Mouse (Mus musculus) thymus, adult 18-20 months (tissue): ENCODE results near the gene Fscn2.

Source experiments
- DNase-seq, 2 experiments: peaks; one replicate each; pipeline ENCODE4 v3.0.0; 2022; ENCODE audit warnings: mixed read lengths in 2 of 2

Gene Fscn2

GRCm38 (mm10) chr11:120360062-120360461 is 1.3 kb upstream of the Fscn2 start:
- no peak for DNase-seq

DNA sequence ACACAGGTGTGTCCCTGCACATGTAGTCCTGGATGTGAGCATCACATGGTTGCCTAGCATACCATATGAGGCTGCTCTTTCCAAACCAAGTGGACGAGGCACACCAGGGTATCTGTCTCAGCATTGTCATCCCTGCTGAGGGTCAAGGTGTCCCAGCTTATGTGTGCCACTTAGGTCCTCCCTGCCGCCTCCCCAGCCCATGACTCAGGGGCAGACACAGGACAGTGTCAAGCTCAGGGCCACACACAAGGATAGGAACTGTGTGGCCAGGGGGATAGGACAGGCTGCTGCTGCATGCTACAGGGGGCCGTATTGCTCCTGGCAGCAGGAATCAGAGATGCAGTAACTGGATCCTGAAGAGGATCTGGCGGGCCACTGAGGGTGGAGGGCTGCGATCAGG is 579 bp upstream of the Fscn2 start:
- DNase-seq = no peak

DNA sequence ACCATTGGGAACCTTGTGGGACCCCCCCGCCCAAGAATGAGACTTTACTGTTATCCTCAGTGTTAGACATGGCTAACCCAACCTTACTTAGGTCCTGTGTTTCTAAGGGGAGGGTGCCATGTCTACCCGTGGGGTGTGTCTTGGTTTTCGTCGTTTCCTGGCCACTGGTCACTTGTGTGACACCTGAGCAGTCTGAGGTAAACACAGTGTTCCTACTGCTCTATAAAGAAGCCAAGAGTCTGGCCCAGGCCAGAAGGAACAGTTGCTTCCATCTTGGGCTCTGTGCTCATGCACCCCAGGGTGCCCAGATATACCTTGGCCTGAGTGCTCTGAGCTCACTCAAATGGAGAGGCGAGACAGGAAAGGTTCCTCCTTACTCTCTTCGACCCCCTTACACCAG is 1.6 kb downstream of the Fscn2 start:
- no peak for DNase-seq

DNA sequence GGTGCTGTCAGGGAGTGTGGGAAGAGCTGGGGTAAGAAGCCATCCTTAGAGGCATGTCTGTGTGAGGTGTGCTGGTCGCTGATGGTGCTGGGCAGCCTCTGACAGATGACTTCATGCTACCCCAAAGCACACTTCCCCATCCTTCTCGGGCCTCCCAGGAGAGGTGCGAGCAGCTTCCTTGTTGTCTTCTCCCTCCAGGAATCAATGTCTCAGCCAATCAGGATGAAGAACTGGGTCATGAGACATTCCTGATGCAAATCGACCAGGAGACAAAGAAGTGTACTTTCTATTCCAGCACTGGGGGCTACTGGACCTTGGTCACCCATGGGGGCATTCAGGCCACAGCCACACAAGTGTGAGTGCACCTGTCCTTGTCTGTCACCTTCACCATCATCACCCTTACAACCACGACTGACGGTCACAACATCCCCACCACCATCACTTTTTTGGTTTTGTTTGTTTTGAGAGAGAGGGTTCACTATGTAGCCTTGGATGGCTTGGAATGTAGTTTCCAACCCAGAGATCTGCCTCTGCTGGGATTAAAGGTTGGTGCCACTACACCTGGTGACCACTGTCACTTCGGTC is 5.2 kb downstream of the Fscn2 start:
- DNase-seq = no peak

DNA sequence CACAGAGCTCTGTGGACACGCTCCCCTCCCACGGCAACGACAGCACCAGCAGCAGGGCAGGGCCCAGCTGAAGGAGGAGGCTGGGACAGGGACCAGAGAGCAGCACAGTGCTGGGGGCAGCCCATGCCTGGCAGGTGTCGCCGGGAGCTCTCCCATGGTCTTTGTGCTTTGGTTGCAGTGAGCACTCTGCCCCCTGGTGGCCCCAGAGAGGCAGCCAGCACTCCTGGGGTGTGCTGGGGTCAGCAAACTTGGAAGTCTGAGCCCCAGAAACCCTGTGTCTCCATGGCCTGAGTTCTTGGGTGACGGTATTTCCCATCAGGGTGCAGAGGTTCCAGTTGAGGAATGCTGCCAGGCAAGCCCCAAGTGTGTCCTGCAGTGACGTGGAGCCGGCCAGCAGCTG is 8.3 kb downstream of the Fscn2 start:
- DNase-seq = peak; percentile 48 to 53

- no peak for DNase-seq
Observed at GRCm38 (mm10) chr11:120373025-120373424, 11.7 kb downstream of the Fscn2 start.

DNA sequence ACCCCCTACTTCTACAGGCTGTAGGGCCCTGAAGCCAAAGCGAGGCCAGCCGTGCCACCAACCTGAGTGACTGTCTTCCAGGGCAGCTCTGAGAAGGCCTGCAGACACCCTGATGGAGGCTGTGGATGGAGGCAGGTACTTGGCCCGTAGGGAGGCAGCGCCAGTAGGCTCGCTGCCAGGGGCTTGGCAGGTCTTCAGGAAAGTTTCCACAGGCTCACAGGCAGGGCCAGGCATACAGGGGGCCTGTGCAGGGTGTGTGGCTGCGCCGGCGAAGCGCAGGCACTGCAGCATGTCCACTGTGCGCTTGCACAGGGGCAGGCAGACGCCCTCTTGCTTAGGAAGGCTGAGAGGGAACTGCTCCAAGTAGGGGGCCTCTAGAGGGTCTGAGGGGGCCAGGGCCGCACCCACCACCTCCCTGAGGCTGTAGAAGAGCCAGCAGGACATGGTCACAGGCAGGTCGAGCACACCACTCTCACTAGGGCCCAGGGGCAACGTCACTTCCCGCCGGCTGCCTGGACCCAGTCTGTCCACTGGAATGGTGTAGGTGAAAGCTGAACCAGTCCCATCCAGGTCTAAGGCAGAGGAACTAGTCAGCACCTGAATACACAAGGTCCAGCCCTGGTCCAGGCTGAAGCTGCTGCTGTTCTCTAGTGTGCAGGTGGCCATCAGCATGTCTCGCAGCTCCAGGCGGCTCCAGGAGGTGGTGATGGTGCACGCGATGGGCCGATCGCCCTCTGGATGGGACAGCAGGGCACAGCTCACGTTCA is 12.7 kb downstream of the Fscn2 start:
- DNase-seq = no peak

GRCm38 (mm10) chr11:120375324-120375723 is 14.0 kb downstream of the Fscn2 start:
- no peak for DNase-seq

DNA sequence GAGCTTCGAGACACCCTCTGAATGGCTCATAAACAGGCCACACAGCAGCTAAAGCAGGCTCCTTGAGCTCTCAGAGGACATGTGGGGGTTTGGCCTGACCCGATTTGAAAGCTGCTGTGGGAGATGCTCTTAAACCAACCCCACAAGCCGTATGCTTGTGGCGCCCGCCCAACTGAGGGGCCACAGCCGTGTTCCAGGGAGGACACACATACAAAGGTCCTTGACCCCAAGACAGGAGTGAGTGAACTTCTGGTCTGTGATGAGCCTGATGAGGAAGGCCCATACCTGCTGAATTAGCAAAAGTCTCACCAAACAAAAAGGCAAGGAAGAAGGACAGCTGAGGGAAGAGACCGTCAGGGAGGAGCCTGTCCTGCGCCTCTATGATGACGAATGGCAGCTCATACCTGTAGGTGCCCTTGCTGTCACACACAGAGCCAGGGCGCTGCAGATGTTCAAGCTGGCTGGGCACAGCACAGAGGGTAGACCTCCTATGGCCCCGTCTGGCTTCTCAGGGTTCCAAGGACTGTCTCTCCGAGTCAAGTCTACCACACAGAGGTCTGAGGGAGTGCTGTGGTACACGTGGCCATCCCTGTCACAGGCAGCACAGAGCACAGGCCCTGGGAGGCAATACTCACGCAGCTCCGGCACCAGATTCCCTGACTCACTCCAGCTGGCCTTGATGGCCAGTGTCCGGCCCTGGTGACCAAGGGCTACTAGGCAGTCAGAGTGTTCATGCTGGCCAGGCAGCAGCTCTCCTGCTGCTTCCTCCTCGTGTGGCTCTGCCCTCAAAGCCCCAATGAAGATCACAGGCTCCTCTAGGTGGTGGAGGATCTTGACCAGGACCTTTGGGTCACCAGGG is 15.2 kb downstream of the Fscn2 start:
- DNase-seq = no peak

DNA sequence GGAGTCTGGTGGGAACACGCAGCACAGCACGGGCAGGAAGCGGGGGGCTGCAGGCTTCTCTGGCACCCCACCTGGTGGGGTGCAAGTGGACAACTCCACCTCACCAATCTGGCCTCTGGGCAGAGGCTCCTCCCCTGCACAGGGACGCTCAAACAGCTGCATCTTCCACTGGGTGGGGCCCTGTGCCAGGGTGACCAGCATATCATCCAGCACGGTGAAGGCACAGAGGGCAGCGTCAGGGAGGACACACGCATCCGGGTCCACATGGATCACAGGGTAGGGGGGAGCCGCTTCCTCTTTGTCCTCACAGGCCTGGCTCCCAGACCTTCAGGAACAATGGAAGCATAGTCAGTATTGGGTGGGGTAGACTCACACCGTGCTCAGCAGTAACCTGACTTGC is 16.0 kb downstream of the Fscn2 start:
- no peak for DNase-seq

DNA sequence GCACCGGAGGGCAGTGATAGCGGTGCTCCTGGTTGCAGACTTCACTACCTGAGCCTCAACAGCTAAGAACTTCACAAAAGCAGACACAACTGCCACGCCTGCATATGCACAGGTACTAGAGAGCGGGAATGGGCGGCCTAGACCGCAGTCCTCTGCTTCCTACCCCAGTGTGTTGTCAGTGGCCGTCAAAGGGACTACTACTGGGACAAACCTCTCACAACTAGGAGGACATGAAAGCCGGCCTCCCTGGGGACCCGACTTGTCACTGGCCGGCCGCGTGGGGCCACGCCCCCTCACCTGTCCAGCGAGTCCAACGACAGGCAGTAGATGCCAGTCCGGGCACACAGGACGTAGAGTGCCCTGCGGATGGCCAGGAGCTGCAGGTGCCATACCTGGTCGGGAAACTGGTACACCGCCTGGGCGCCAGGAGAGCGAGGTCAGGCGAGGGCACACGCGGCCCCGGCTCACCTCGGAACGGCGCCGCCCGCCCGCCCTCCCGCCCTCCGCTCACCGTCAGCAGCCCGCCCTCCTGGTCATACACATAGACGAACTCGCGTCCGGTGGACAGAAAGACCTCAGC is 16.8 kb downstream of the Fscn2 start:
- DNase-seq = peak; percentile 34 to 49

GRCm38 (mm10) chr11:120378611-120379540 is 17.5 kb downstream of the Fscn2 start, which contains the start of gene Faap100:
TSS of gene Faap100 (minus strand) at chr11:120378764.
- peak; percentile 80 to 81 for DNase-seq

- no peak for DNase-seq
Observed at GRCm38 (mm10) chr11:120380271-120380670, 18.9 kb downstream of the Fscn2 start.

DNA sequence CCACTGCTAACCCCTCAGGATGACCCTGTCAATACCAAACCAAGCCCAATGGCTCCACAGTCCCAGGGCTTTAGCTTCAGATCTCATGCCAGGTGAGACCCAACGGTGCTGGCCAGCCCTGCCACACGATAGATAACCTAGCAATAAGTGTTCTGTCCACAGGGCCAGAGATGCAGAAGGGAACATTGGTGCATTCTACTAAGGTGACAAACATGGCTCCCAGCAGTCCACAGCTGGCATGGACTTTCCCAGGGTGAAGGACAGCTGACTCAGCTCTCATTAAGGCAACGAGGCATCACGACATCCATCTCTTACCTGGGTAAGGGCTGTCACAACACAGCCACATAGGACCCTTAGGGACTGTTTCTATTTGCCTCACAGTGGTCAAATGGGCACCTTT is 19.8 kb downstream of the Fscn2 start:
- DNase-seq = no peak

GRCm38 (mm10) chr11:120382509-120382908 is 21.2 kb downstream of the Fscn2 start:
- no peak for DNase-seq

DNA sequence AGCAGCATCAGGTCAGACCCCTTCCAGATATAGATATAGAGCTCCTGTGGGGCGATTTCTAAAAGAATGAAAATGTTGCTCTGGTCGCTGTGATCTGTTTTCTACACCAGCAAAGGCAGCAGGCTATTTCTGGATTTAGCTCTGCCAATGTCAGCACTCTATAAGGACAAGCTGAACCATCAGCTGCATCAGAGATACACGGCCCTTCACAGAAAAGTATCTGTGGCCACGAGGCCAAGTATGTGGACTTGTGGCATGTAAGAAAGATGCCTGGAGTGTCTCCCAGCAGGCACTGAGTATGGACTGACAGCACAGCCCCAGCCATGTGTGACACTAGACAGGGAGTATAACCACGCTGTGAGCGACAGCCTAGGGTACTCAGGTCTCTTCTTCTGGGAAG is 25.3 kb downstream of the Fscn2 start:
- no peak for DNase-seq

DNA sequence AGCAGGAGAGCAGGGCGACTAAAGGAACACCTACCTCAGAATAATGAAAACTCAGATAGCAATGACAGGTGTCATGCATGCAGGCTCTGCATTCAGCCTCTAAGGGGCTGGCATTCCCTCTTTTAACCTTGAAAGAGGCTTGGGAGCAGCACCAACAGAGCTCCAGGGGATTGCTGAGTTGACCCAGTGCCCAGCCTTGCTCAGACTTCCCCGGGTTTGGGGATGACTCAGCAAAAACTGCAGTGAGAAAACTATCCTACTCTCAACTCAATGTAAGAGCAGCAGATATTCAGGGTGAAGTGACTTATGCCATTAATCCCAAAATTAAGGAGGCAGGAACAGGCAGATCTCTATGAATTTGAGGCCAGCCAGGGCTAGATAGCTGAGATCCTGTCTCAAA is 25.8 kb downstream of the Fscn2 start:
- DNase-seq = no peak

- no peak for DNase-seq
Observed at GRCm38 (mm10) chr11:120388580-120388979, 27.2 kb downstream of the Fscn2 start.

GRCm38 (mm10) chr11:120395661-120396060 is 34.3 kb downstream of the Fscn2 start:
- no peak for DNase-seq

GRCm38 (mm10) chr11:120397602-120398001 is 36.3 kb downstream of the Fscn2 start:
- DNase-seq = no peak

DNA sequence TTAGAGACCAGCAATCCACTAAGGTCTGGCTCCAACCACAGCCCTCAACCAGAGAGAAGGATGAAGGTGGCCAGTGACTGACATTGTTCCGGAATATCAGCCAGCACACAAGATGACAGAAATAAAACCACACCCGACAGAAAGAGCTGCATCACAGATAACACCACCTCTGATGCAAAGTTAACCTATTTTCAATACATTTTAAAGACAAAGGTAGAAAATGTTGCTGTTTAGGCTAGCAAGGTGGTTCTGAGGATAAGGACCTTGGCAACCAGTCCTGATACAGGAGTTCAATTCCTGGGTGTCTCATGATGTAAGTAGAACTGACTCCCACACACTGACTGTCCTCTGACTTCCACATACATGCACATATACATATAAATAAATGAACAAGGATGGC is 38.0 kb downstream of the Fscn2 start:
- DNase-seq = no peak

DNA sequence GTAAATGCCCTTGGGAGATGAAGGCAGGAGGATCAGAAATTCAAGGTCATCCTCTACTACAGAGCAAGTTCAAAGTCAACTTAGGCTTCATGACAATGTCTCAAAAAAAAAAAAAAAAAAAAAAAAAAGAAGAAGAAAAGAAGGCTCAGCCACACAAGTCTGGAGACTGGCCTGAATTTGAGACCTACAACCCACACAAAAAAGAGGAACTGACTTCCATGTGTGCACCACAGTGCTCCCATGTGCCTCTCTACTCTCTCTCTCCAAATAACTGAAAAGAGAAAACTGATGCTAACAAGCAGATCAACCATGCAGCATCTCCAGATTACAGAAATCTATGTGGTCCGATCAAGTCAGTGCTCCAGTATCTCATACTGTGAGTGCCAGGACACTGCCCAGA is 43.5 kb downstream of the Fscn2 start:
- DNase-seq = no peak
